Mouse (Mus musculus) embryonic fibroblast, embryonic 13.5 days (primary cell): ENCODE data around the gene Plxna1.

Experiments used
- CTCF ChIP-seq: IDR thresholded peaks from 2 replicates; pipeline ENCODE4 v1.5.1; 2011; ENCODE audit warnings: mild to moderate bottlenecking, control low read depth, low read length, moderate library complexity, borderline replicate concordance; ENCODE audit not compliant: insufficient read depth
- POLR2A ChIP-seq: IDR thresholded peaks from 2 replicates; pipeline ENCODE4 v1.6.1; 2011; ENCODE audit warnings: low read depth, mild to moderate bottlenecking, control low read depth, low read length, moderate library complexity

DNA sequence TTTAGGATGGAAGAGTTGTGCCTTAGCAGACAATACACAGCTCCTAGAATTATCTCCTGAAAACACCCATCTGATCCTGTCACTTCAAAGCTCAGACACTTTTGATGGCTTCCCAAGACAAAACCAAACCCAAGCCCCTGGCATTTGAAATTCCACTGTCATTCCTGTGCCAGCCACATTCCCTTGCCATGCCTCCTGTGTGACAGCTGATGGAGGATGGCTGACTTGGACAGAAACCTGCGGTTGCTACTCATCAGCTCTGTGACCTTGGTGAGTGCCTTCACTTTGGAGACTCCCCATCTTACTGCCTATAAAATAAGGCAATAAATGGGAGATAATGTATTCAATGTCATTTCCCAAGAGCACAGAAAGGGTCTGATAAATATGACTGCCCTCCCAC is 37.1 kb upstream of the Plxna1 start:
- TF ChIP-seq CTCF (no peak), POLR2A (no peak)
